Mouse (Mus musculus) CH12.LX (cell line): ENCODE results near the gene Trim69. TPM values are rescaled to one million over a fixed set of nuclear protein-coding genes. Genes with fewer than 3 reads are reported as not detected.

Experiments used
- DNase-seq: peaks from one replicate; pipeline ENCODE4 v3.0.0-alpha.2; 2013; ENCODE audit errors: extremely low read depth
- H3K27ac ChIP-seq: 2 replicates; pipeline ENCODE4 v1.5.1; 2012; ENCODE audit warnings: low read depth, mild to moderate bottlenecking, control low read depth, moderate library complexity; ENCODE audit not compliant: insufficient read depth
- H3K27me3 ChIP-seq: replicated peaks from 2 replicates; pipeline ENCODE3; 2012; ENCODE audit warnings: inconsistent platforms
- H3K36me3 ChIP-seq, 2 experiments: replicated peaks in 1 of 2; 2 replicates each; pipeline versions ENCODE3 to v1.6.1; 2012; ENCODE audit warnings: inconsistent platforms in 1 of 2, low read length in 1 of 2, mild to moderate bottlenecking in 1 of 2, mixed read lengths in 1 of 2, moderate library complexity in 1 of 2; ENCODE audit not compliant: control insufficient read depth in 1 of 2, insufficient read depth in 1 of 2
- H3K4me1 ChIP-seq, 2 experiments: 2 replicates each; pipeline ENCODE4 v1.6.1; 2012; ENCODE audit warnings: inconsistent platforms in 1 of 2, moderate library complexity in 1 of 2; ENCODE audit not compliant: insufficient read depth in 2 of 2, control insufficient read depth in 1 of 2
- H3K4me2 ChIP-seq: 2 replicates; pipeline ENCODE4 v1.6.1; 2012; ENCODE audit warnings: low read depth, mild to moderate bottlenecking, control low read depth; ENCODE audit not compliant: poor library complexity, insufficient read depth, severe bottlenecking
- H3K4me3 ChIP-seq, 3 experiments: fragments of 150-350 bp in 1 of 3; sonication (generic) in 1 of 3; replicated peaks in 1 of 3; 2 replicates each; pipeline versions ENCODE3 to v1.5.1; 2011 to 2012; ENCODE audit warnings: low read depth in 2 of 3, low read length in 2 of 3, mild to moderate bottlenecking in 2 of 3, moderate library complexity in 2 of 3, control low read depth in 1 of 3, improper control_type of control experiment in 1 of 3, inconsistent platforms in 1 of 3, mixed read lengths in 1 of 3; ENCODE audit not compliant: poor library complexity in 1 of 3
- H3K79me2 ChIP-seq: replicated peaks from 2 replicates; pipeline ENCODE4 v1.6.1; 2012; ENCODE audit warnings: mild to moderate bottlenecking, moderate library complexity; ENCODE audit not compliant: control insufficient read depth, poor library complexity, insufficient read depth, severe bottlenecking; ENCODE audit errors: extremely low read depth
- H3K9ac ChIP-seq: 2 replicates; pipeline ENCODE4 v1.6.1; 2012; ENCODE audit warnings: low read depth, mild to moderate bottlenecking, control low read depth, moderate library complexity; ENCODE audit not compliant: insufficient read depth
- H3K9me3 ChIP-seq: replicated peaks from 2 replicates; pipeline ENCODE3; 2012; ENCODE audit warnings: low read length, inconsistent platforms, mixed read lengths
- CHD2 ChIP-seq: IDR thresholded peaks from 2 replicates; pipeline ENCODE4 v1.6.1; 2011; ENCODE audit warnings: low read length, improper control_type of control experiment
- E2F4 ChIP-seq: IDR thresholded peaks from 2 replicates; pipeline ENCODE4 v1.6.1; 2011; ENCODE audit warnings: low read depth, low read length, improper control_type of control experiment; ENCODE audit not compliant: insufficient replicate concordance
- GABPA ChIP-seq: IDR thresholded peaks from 2 replicates; pipeline ENCODE4 v1.6.1; 2012; ENCODE audit warnings: low read depth, low read length, improper control_type of control experiment, inconsistent platforms; ENCODE audit not compliant: insufficient replicate concordance
- IRF4 ChIP-seq: IDR thresholded peaks from 2 replicates; pipeline ENCODE4 v1.6.1; 2014; ENCODE audit warnings: low read depth, mild to moderate bottlenecking, inconsistent platforms, low read length, improper control_type of control experiment
- MAX ChIP-seq: IDR thresholded peaks from 2 replicates; pipeline ENCODE4 v1.6.1; 2011; ENCODE audit warnings: low read length, improper control_type of control experiment
- MYC ChIP-seq: IDR thresholded peaks from 2 replicates; pipeline ENCODE4 v1.6.1; 2011; ENCODE audit warnings: low read depth, mild to moderate bottlenecking, improper control_type of control experiment, low read length
- POLR2AphosphoS2 ChIP-seq: IDR thresholded peaks from 2 replicates; pipeline ENCODE4 v1.6.1; 2011; ENCODE audit warnings: low read depth, low read length, improper control_type of control experiment
- RAD21 ChIP-seq: IDR thresholded peaks from 2 replicates; pipeline ENCODE4 v1.6.1; 2011; ENCODE audit warnings: low read depth, mild to moderate bottlenecking, low read length, improper control_type of control experiment, moderate library complexity
- RCOR1 ChIP-seq: conservative IDR thresholded peaks from 2 replicates; pipeline ENCODE4 v1.6.1; 2012; ENCODE audit warnings: low read depth, mild to moderate bottlenecking, inconsistent platforms, low read length, improper control_type of control experiment
- ZKSCAN1 ChIP-seq: IDR thresholded peaks from 2 replicates; pipeline ENCODE4 v1.6.1; 2012; ENCODE audit warnings: low read depth, inconsistent platforms, low read length, improper control_type of control experiment, borderline replicate concordance
- dilution Hi-C: fragments of 300-500 bp; cut with MboI; formaldehyde crosslinking; loops from 2 replicates; pipeline ENCODE4 v1.14.3; 2020; ENCODE audit warnings: low sequenced_read_pairs; ENCODE audit not compliant: extremely low pct_unique_long_range_greater_than_20kb, extremely low pct_ligation_motif_present
- in situ Hi-C: fragments of 300-500 bp; cut with MboI; formaldehyde crosslinking; loops from 3 replicates; pipeline ENCODE4 v1.14.3; 2019; ENCODE audit warnings: low sequenced_read_pairs, low pct_ligation_motif_present, low pct_unique_long_range_greater_than_20kb, mixed read lengths
- polyA plus RNA-seq: library from polyadenylated mRNA; unstranded; fragments of >175 nt; gene quantifications from 2 replicates; pipeline ENCODE4 v1.2.1, GENCODE M21; 2012; ENCODE audit warnings: low read depth; ENCODE audit not compliant: insufficient read length
- total RNA-seq, 2 experiments: library from RNA; depleted of rRNA; stranded (reverse); fragments of 300-350 nt in 1 of 2; fragments of >200 nt in 1 of 2; gene quantifications; 2 replicates each; pipeline ENCODE4 v1.2.3; 2012 to 2014

Trim69 gene
- total and polyA plus RNA-seq, 3 experiments = 0.08 to 0.24 (median 0.13) TPM

DNA sequence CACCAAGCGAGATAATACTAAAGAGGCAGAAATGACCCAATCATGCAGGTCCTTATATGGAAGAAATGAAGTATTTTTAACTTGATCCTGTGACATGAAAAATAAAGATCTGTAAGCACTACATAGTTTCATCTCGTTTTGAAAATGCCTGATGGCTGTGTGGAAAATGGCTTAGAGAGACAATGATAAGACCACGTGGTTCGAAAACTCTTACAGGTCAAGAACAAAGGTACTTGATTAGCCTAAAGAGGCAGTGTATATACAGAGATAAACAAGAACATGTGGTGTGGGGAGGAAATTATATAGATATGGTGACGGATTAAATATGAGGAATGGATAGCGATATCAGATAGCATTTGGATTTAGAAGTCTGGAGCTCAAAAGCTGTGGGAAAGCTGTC lies 10.8 kb downstream of the Trim69 start:
- dilution Hi-C loops (no loop called here), in situ Hi-C loops (no loop called here)
- Histone ChIP-seq H3K79me2 (no peaks in the 10 kb centered on the region), H3K4me1 (0 out of 4 replicates have a peak, but pooled peaks cover 0 to 4% of the 10 kb centered on the region in 2 experiments), H3K27me3 (no peaks in the 10 kb centered on the region), H3K9ac (no peak overlapping the region), H3K36me3 (no peaks in the 10 kb centered on the region), H3K4me3 (no peak overlapping the region), H3K9me3 (no peaks in the 10 kb centered on the region), H3K27ac (no peak overlapping the region), H3K4me2 (no peak overlapping the region)
- TF ChIP-seq RAD21 (no peak), GABPA (no peak), CHD2 (no peak), E2F4 (no peak), RCOR1 (no peak), MYC (no peak), MAX (no peak)
- no peak for DNase-seq

DNA sequence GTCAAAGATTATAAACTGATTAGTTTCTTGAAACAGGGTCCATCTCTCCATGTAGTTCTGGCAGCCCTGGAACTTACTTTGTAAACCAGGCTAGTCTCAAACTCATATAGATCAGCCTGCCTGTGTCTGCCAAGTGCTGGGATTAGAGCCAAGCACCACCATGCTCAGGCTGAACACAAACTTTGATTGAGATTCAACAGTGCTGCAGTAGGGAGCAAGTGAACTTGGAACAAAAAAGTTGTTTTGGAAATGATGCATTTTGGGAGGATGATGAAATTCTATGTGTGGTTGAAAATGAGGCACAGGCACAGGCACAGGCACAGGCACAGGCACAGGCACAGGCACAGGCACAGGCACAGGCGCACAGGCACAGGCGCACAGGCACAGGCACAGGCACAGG lies 11.7 kb downstream of the Trim69 start:
- Histone ChIP-seq H3K9ac (no peak overlapping the region), H3K79me2 (no peaks in the 10 kb centered on the region), H3K36me3 (no peaks in the 10 kb centered on the region), H3K4me1 (0 out of 4 replicates have a peak, but pooled peaks cover 0 to 4% of the 10 kb centered on the region in 2 experiments), H3K9me3 (no peaks in the 10 kb centered on the region), H3K4me2 (no peak overlapping the region), H3K27me3 (no peaks in the 10 kb centered on the region), H3K27ac (no peak overlapping the region), H3K4me3 (no peak overlapping the region)
- DNase-seq = no peak
- TF ChIP-seq ZKSCAN1 = no peak
- in situ Hi-C loops = no loop called here
- dilution Hi-C loops = no loop called here

DNA sequence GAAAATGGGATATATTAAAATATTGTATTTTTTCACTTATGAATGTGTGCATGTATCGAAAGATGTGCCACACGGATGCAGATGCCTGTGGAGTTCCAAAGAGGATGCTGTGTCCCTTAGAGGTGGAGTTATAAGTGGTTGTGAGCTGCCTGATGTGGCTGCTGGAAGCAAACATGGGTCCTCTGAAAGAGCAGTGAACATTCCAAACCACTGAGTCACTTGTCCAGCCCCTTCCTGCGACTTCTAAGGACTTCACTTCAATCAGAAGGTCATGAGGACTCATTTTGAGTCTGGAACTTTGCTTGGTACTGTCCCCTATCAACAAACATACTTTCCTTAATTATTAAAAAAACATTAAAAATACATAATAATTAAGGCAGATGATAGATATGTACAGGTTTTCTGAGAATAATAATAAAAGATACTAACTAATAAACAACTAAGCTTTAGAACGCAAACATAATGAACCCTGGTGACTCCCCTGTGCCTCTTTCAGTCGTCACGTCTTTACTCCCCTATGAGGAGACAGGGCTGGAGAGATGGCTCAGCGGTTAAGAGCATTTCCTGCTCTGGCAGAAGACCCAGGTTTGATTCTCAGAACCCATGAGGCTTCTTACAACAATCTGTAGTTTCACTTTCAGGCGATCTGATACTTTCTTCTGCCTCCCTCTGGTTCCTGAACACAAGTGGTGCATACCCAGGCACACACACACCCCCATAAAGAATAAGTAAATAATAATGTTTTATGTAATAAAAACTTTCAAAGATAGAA lies 19.7 kb downstream of the Trim69 start:
- H3K4me1 ChIP-seq = peaks cover 0 to 15% of the 10 kb centered on the region in 2 experiments; a peak in 2 of 4 replicates
- no peak overlapping the region for H3K4me2 ChIP-seq
- no peaks in the 10 kb centered on the region for H3K9me3 ChIP-seq
- DNase-seq = peak; percentile 66
- no peaks in the 10 kb centered on the region for H3K27me3 ChIP-seq
- H3K4me3 ChIP-seq = no peak overlapping the region
- H3K36me3 ChIP-seq = no peaks in the 10 kb centered on the region
- no peak overlapping the region for H3K9ac ChIP-seq
- TF ChIP-seq POLR2AphosphoS2 (no peak), IRF4 (peak; percentile 82)
- in situ Hi-C loops = no loop called here
- H3K79me2 ChIP-seq = no peaks in the 10 kb centered on the region
- H3K27ac ChIP-seq = no peak overlapping the region
- dilution Hi-C loops = no loop called here
